In genomic region chr6:52918980-52919379, GRCm38 (mm10) we compare ENCODE assay signal across 9 mouse cellular contexts.
DNase-seq lines count a peak whose midpoint lies in the region; ATAC-seq lines count a peak whose summit lies in the region.
"Had no signal": no experiment of that assay in that cellular context is flagged by ENCODE, and none has a peak within 500 bp of the region (broad histone marks: within the 10 kb centered on the region; RNA-seq: fewer than 3 reads in every experiment).

No protein-coding gene starts in this region.

- peak; percentile 72 for ATAC-seq in erythroblast, adult 5-6 weeks (replicated peaks; ENCODE audit: low FRiP score, poor library complexity, severe bottlenecking)
- ATAC-seq in lung, embryonic 16.5 days (ENCODE audit: low read depth) = peak; percentile 59; the same call in 1 of the 2 replicates

- no peaks in the 10 kb centered on the region for H3K27me3 ChIP-seq in lung, embryonic 16.5 days (ENCODE audit: control insufficient read depth, insufficient read depth, low read depth, low read length)
- H3K27me3 ChIP-seq: heart, embryonic 15.5 days had no signal

- H3K9me3 ChIP-seq in lung, embryonic 16.5 days (ENCODE audit: control insufficient read depth, low read length) = no peaks in the 10 kb centered on the region
- H3K9me3 ChIP-seq: heart, embryonic 15.5 days had no signal

- H3K4me1 ChIP-seq in lung, embryonic 16.5 days (replicated peaks; ENCODE audit: control insufficient read depth, insufficient read depth, low read length) = no peaks in the 10 kb centered on the region

- H3K9ac ChIP-seq in lung, embryonic 16.5 days (ENCODE audit: low read length) = no peak overlapping the region
- H3K9ac ChIP-seq: heart, embryonic 15.5 days had no signal

- H3K4me3 ChIP-seq in lung, embryonic 16.5 days (ENCODE audit: low read length) = no peak overlapping the region
- H3K4me3 ChIP-seq: heart, embryonic 15.5 days had no signal

- no peak overlapping the region for H3K27ac ChIP-seq in lung, embryonic 16.5 days (ENCODE audit: low read length)
- H3K27ac ChIP-seq: heart, embryonic 15.5 days had no signal

- WGBS in lung, embryonic 16.5 days = 0% methylated on average over 2 of the region's 2 CpGs

- intact Hi-C loops in heart, postnatal 14 days (cut with DNase I) = loop anchor here (2.0 to 5.0 kb wide), 4 partner anchors 78 to 662 kb away; no protein-coding TSS in a partner anchor

- no peaks in the 10 kb centered on the region for H3K36me3 ChIP-seq in lung, embryonic 16.5 days (ENCODE audit: control insufficient read depth, insufficient read depth, low read length)
- H3K36me3 ChIP-seq: heart, embryonic 15.5 days had no signal

- DNase-seq in ES-CJ7 (ENCODE audit: low read depth, low spot score) = peak; percentile 62
- peak; percentile 84 for DNase-seq in brain, adult 2 months (ENCODE audit: low read depth, low spot score)
- peak; percentile 73 to 86 for DNase-seq in heart, postnatal 14 days
- peak; percentile 84 for DNase-seq in layer of hippocampus, adult 11-12 months (ENCODE audit: low spot score)
- peak; percentile 58 for DNase-seq in ovary, postnatal 14 days (ENCODE audit: low spot score)
- peak; percentile 89 to 90 for DNase-seq in thymus, postnatal 36 days

- H3K4me2 ChIP-seq in lung, embryonic 16.5 days (ENCODE audit: low read depth, low read length) = no peak overlapping the region
- H3K4me2 ChIP-seq: heart, embryonic 15.5 days had no signal
